Mouse (Mus musculus): ENCODE data around the gene Lrrc4.

- TF ChIP-seq CTCF (IDR thresholded peaks at IDR 0.05; ENCODE audit: low read depth, low read length) (no peak), POLR2A (IDR thresholded peaks at IDR 0.05; ENCODE audit: extremely low read depth, insufficient read depth, low read length) (no peak)
These were observed 18.9 kb upstream of the Lrrc4 start for GRCm38 (mm10) chr6:28850326-28850900.

Measured in liver, adult 2 months (tissue).